Mouse (Mus musculus) liver, embryonic 16.5 days (tissue): Measurements from ENCODE around the gene Gm10428. TPM values are rescaled to one million over a fixed set of nuclear protein-coding genes. Genes with fewer than 3 reads are reported as not detected.

Source experiments
- ATAC-seq: fragments of 200-750 bp; cut with Nextera tagmentation; 2 replicates; pipeline ENCODE4 v1.8.0; 2017; ENCODE audit warnings: low read depth, mild to moderate bottlenecking, moderate number of reproducible peaks, moderate library complexity
- H3K27ac ChIP-seq: fragments of 300-500 bp; sonication (generic); 2 replicates; pipeline ENCODE4 v1.5.1; 2014; ENCODE audit warnings: mild to moderate bottlenecking, low read length
- H3K27me3 ChIP-seq: fragments of 300-500 bp; sonication (generic); 2 replicates; pipeline ENCODE4 v1.6.1; 2014; ENCODE audit warnings: low read depth, low read length, mixed read lengths; ENCODE audit not compliant: control insufficient read depth, insufficient read depth
- H3K36me3 ChIP-seq: fragments of 300-500 bp; sonication (generic); 2 replicates; pipeline ENCODE4 v1.6.1; 2014; ENCODE audit warnings: mild to moderate bottlenecking; ENCODE audit not compliant: control insufficient read depth, insufficient read depth
- H3K4me1 ChIP-seq: fragments of 300-500 bp; sonication (generic); 2 replicates; pipeline ENCODE4 v1.6.1; 2014; ENCODE audit warnings: low read depth, low read length, mixed read lengths; ENCODE audit not compliant: control insufficient read depth
- H3K4me2 ChIP-seq: fragments of 300-500 bp; sonication (generic); 2 replicates; pipeline ENCODE4 v1.6.1; 2014; ENCODE audit warnings: low read depth, low read length, mixed read lengths
- H3K4me3 ChIP-seq: fragments of 300-500 bp; sonication (generic); 2 replicates; pipeline ENCODE4 v1.5.1; 2014; ENCODE audit warnings: low read depth, mild to moderate bottlenecking, low read length
- H3K9ac ChIP-seq: fragments of 300-500 bp; sonication (generic); 2 replicates; pipeline ENCODE4 v1.6.1; 2014; ENCODE audit warnings: low read depth, low read length
- H3K9me3 ChIP-seq: fragments of 300-500 bp; sonication (generic); replicated peaks from 2 replicates; pipeline ENCODE4 v1.6.1; 2016; ENCODE audit warnings: low read length; ENCODE audit not compliant: control insufficient read depth
- WGBS: fragments of 180-500 bp; shearing (Covaris S2); extraction: QIAGEN DNeasy Blood & Tissue Kit; methylation state at CpG from one replicate; pipeline ENCODE4 v1.1.7; 2014; ENCODE audit not compliant: insufficient replicate concordance; 5-methylcytosine and 5-hydroxymethylcytosine counted together
- polyA plus RNA-seq: library from polyadenylated mRNA; unstranded; fragments of >200 nt; fragmentation: Nextera tagmentation; extraction: Ambion mirVana; gene quantifications from 2 replicates; pipeline ENCODE4 v1.2.1, GENCODE M21; 2015

The Gm10428 gene
- polyA plus RNA-seq, 1 experiment from 2014 or later, result not detected

DNA sequence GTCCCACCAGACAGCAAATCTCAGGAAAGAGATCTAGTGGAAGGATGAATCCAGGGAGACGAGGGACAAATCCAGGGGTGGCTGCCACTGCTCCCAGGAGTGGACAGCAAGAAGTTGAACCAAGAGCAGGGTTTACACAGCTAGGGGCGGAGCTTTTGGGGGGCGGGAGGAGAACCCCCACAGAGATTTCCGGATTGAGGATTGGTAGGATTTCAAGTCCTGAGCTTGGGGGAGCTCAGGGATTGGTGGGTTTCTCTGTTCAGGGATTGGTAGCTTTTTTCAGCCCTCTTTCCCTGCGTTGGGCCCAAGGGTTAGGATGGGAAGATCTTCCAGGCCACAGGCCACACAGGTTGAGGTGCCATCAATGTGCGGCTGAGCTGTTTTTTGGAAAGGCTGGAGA, 5.0 kb downstream of the Gm10428 start:
- no peak overlapping the region for H3K9ac ChIP-seq
- no peak overlapping the region for H3K27ac ChIP-seq
- 58% methylated on average over 6 of the region's 6 CpGs for WGBS
- ATAC-seq, result no peak
- H3K4me3 ChIP-seq, result no peak overlapping the region
- no peaks in the 10 kb centered on the region for H3K9me3 ChIP-seq
- no peaks in the 10 kb centered on the region for H3K4me1 ChIP-seq
- no peak overlapping the region for H3K4me2 ChIP-seq
- H3K27me3 ChIP-seq, result peaks cover 2% of the 10 kb centered on the region; the same call in 1 of the 2 replicates
- H3K36me3 ChIP-seq, result no peaks in the 10 kb centered on the region

DNA sequence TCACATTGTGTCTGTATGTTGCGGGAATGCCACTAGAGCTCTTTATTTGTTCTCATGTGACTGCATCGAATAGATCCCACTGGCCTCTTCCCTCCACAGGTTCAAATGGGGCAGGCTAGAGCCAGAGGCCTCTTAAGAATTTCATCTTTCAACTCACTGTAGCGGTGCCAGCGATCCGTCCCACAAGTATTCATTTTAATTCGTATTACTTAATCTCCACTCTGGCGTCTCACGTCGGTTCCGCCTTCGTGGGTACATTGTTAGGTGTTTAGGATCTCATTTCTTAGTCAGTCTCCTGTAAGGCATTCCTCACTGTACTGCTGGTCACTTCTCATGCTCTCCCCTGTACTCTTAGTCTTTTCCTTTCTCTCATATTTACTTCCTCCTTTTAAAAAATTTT, 5.6 kb downstream of the Gm10428 start:
- H3K27ac ChIP-seq, result no peak overlapping the region
- no peak for ATAC-seq

GRCm38 (mm10) chr11:62760755-62761457, 8.0 kb downstream of the Gm10428 start:
- no peak overlapping the region for H3K27ac ChIP-seq
- no peak overlapping the region for H3K4me2 ChIP-seq
- H3K9me3 ChIP-seq, result no peaks in the 10 kb centered on the region
- ATAC-seq, result no peak
- WGBS, result 54% methylated on average over 9 of the region's 9 CpGs
- H3K4me3 ChIP-seq, result no peak overlapping the region
- no peak overlapping the region for H3K9ac ChIP-seq
- peaks cover 2% of the 10 kb centered on the region; the same call in 1 of the 2 replicates for H3K27me3 ChIP-seq
- H3K36me3 ChIP-seq, result no peaks in the 10 kb centered on the region
- H3K4me1 ChIP-seq, result no peaks in the 10 kb centered on the region

More for the DNA sequence above, 5.6 kb downstream of the Gm10428 start:
- Histone ChIP-seq H3K4me2 (no peak overlapping the region), H3K4me1 (no peaks in the 10 kb centered on the region), H3K27me3 (peaks cover 2% of the 10 kb centered on the region; the same call in 1 of the 2 replicates), H3K4me3 (no peak overlapping the region), H3K36me3 (no peaks in the 10 kb centered on the region), H3K9ac (no peak overlapping the region), H3K9me3 (no peaks in the 10 kb centered on the region)
- 79% methylated on average over 11 of the region's 11 CpGs for WGBS

GRCm38 (mm10) chr11:62776510-62776909, 23.6 kb downstream of the Gm10428 start:
- H3K9ac ChIP-seq, result no peak overlapping the region

DNA sequence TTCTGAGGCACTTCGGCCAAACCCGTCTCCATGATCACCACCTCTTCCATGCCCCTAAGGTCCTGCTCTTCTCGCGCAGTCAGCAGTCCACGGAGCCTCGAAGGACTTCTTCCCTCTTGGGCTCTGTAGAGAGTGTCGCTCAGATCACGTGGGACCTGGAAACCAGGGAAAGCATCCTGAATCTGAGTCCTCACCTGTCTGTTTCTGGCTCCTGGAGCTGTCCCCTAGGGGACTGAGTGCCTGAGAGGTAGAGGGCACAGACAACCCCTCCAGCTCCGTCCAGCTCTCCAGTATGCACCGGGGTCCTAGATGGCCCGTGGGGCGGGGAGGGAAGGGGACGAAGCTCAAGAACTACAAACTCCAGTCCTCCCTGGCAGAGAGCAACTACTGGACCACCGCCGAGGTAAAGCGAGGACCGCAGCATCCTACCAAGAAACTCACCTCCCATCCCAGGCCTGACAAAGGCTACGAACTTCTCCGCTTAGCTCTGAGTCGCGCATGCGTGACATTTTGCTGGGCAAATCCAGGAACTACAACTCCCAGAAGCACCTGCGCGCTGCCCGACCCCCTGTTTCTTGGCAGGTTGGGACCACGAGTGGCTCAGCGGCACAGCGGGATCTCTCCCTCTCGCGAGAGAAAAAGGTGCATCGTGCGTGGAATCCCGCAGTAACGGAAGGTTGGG, 36.2 kb downstream of the Gm10428 start, which contains the start of gene Zfp286:
Gene Zfp286 (minus strand): TSS at position 528 of the 682 bp plus-strand sequence.
- peak; percentile 53 for ATAC-seq
- Histone ChIP-seq H3K36me3 (no peaks in the 10 kb centered on the region), H3K27me3 (no peaks in the 10 kb centered on the region), H3K4me3 (peak within 1 kb of the TSS; percentile 55), H3K4me2 (peak within 1 kb of the TSS; percentile 75), H3K4me1 (0 out of 2 replicates have a peak, but pooled peaks cover 3% of the 10 kb centered on the region), H3K9ac (peak within 1 kb of the TSS; percentile 40; the same call in 1 of the 2 replicates), H3K9me3 (no peaks in the 10 kb centered on the region), H3K27ac (no peak within 1 kb of the TSS)
- 6% methylated on average over 34 of the region's 34 CpGs for WGBS

More at GRCm38 (mm10) chr11:62776510-62776909, 23.6 kb downstream of the Gm10428 start:
- Histone ChIP-seq H3K27ac (no peak overlapping the region), H3K4me1 (no peaks in the 10 kb centered on the region), H3K9me3 (peaks cover 11% of the 10 kb centered on the region), H3K4me3 (no peak overlapping the region), H3K27me3 (no peaks in the 10 kb centered on the region), H3K36me3 (peaks cover 5% of the 10 kb centered on the region), H3K4me2 (no peak overlapping the region)
- 70% methylated on average over 7 of the region's 7 CpGs for WGBS
- ATAC-seq, result no peak

DNA sequence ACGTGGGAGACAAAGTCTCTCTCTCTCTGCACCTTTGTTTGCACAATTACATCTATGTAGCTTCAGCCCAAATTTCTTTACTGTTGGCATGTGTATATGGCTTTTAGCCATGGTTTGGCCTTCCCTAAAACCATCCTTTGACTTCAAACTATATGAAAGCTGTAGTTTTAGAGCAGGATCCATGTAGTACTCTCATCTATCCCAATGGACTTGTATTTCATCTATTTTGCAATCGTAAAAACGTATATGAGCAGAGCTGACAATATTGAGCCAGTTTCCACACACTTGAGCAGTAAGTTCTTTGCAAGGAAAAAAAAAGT, 36.7 kb downstream of the Gm10428 start:
- Histone ChIP-seq H3K4me1 (0 out of 2 replicates have a peak, but pooled peaks cover 3% of the 10 kb centered on the region), H3K36me3 (no peaks in the 10 kb centered on the region), H3K9ac (no peak overlapping the region), H3K4me2 (peak overlapping the region; percentile 75), H3K9me3 (no peaks in the 10 kb centered on the region), H3K27me3 (no peaks in the 10 kb centered on the region), H3K4me3 (peak overlapping the region; percentile 55), H3K27ac (no peak overlapping the region)
- no peak for ATAC-seq
- 47% methylated on average over 3 of the region's 3 CpGs for WGBS

Other genes starting within 250 kb of the Gm10428 start
- gene Cenpv, start 213.8 kb upstream of the Gm10428 start, polyA plus RNA-seq, result 4.5 and 7.2 TPM in 2 replicates
- gene Ubb, start 201.9 kb upstream of the Gm10428 start, polyA plus RNA-seq, result 1,628 and 1,645 TPM in 2 replicates
- gene Trpv2, start 178.6 kb upstream of the Gm10428 start, polyA plus RNA-seq, result 5.0 and 5.7 TPM in 2 replicates
- gene Lrrc75a, start 104.6 kb upstream of the Gm10428 start, polyA plus RNA-seq, result 0.72 and 1.0 TPM in 2 replicates
- gene Mmgt2, start 104.4 kb upstream of the Gm10428 start, polyA plus RNA-seq, result 6.9 and 9.0 TPM in 2 replicates
- gene Zfp287, start 21.2 kb upstream of the Gm10428 start, polyA plus RNA-seq, result 0.60 and 0.68 TPM in 2 replicates
- gene Zfp286, start 36.4 kb downstream of the Gm10428 start, polyA plus RNA-seq, result 0.66 and 1.0 TPM in 2 replicates
- gene Trim16, start 67.1 kb downstream of the Gm10428 start, polyA plus RNA-seq, result 0.77 and 0.83 TPM in 2 replicates
- gene Fbxw10, start 94.0 kb downstream of the Gm10428 start, polyA plus RNA-seq, result 0.09 and 0.18 TPM in 2 replicates
- 26.1 and 29.7 TPM in 2 replicates for gene Tvp23b, start 126.4 kb downstream of the Gm10428 start, polyA plus RNA-seq
- not detected in 2 replicates for gene Cdrt4, start 198.1 kb downstream of the Gm10428 start, polyA plus RNA-seq